Mouse (Mus musculus) retina, embryonic 14.5 days (tissue): ENCODE measurements around the gene Ddr1.
A peak's percentile ranks its signal among the peaks of the same experiment; 100 is the strongest.

ENCODE experiments used
- DNase-seq: peaks from one replicate; pipeline ENCODE4 v3.0.0-alpha.2; 2015; ENCODE audit warnings: low spot score

Gene Ddr1

DNA sequence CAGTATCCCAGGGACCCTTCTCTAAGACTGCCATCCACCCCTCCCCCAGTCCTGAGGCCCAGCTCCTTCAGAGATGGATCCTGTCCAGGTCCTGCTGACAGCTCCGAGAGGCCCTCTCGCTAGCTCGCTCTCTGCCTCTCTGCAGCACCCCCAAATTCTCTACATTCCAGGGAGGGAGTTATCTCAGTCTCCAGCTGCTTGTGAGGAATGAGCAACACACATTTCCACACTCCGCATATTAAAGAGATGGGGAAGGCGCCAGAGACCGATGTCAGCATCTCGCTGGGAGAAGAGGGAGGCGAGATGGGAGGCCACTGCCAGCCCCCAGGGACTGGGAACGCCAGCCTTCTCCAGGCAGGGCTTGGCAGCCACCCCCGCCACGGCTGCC is 15.9 kb upstream of the Ddr1 start:
- no peak for DNase-seq

- DNase-seq, result no peak
These were observed 15.4 kb upstream of the Ddr1 start for GRCm38 (mm10) chr17:35719616-35720339.

- no peak for DNase-seq
These were observed 12.7 kb upstream of the Ddr1 start for GRCm38 (mm10) chr17:35717080-35717479.

DNA sequence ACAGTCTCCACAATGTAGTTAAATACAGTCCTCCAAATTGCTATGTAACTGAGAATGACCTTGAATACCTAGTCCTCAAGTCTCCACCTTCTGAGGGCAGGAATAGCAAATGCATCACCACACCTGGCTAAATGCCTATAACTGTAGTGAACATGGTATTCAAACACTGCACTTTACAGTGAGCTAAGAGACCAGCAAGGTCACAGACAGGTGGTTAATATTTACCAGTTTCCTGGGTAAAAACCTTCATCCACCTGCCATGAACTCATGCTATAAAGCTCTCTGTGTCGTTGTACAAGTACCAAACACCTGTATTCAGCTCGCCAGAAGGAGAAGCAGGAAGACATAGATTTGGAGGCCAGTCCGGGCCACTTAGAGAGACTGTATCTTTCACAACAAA is 11.7 kb upstream of the Ddr1 start:
- DNase-seq, result no peak

GRCm38 (mm10) chr17:35710705-35711347 is 6.4 kb upstream of the Ddr1 start:
- peak; percentile 94 for DNase-seq

DNA sequence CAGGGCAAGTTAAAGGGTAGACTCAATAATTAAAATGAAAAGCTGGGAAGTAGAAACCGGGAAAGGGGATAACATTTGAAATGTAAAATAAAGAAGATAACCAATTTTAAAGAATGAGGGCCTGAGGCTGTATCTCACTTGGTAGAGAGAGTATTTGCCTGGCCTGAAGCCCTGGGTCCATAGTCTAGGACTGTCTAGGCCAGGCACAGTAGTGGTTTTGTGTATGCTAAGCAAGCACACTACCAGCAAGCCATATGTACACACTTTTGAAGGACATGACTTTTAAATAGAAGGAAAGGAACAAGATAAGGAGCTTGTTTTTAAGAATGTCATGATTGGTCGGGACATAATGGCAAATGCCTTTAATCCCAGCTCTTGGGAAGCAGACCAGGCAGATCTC is 4.2 kb upstream of the Ddr1 start:
- DNase-seq, result no peak

DNA sequence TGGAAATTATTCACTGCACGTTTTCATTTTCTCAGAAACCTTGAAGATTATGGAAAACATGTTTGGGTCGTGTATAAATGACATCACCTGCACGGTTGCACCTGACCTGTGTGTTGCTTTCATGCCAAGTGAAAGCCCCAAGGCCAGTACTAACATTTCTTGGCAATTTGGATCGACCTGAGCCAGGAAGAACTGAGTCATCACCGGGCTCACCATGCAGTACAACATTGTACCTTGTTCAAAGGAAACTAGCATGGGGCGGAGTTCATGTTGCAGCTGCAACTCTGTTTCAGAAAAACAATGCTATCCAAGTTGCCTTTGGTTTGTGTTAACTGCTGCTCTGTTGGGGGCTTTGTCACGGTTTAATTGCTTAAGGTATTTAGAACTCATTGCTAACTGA is 3.5 kb upstream of the Ddr1 start:
- DNase-seq, result no peak

- peak; percentile 74 for DNase-seq
These were observed 1.4 kb upstream of the Ddr1 start for GRCm38 (mm10) chr17:35705836-35706235.

DNA sequence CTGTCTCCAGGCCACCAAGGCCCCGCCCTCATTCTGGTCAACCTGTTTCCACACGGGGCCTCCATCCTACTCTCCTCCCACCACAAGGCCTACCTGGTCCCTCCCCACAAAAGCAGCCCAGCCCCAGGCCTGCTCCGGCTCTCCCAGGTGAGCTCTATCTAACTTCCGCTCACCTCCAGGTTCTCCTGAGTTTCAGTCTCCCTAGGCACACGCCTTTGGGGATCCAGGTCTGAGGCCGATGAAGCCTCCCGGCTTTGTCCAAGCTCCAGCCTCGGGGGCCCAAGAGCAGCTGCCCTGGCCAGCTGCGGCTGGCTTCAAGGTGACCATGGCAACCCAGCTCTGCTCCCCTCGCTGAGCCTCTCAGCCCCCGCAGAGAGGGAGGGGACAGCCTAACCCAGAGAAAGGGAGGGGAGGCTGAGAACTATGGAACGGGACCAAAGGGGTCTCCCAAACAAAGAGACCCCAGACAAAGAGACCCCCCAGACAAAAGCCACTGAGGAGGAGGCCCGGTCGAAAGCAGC is 610 bp downstream of the Ddr1 start:
- DNase-seq, result peak; percentile 93

- DNase-seq, result peak; percentile 28
These were observed 1.4 kb downstream of the Ddr1 start for GRCm38 (mm10) chr17:35703065-35703464.

DNA sequence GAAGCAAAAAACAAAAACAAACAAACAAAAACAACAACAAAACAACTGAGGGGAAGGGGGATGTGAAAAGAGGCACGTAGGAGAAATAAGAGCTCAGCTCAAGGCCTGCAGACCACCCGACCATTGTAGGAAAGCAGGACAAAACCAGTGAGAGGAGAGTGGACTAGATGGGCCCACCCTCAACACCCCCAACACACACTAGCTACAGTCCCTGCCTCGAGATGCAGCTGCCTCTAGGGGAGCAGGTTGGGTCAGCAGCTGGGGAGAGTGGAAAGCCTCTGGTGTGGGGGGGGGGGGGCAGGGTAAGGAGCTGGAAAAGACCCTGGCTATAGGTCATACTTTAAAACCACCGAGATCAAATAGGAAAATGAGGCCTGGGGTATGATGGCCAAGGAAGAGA is 1.8 kb downstream of the Ddr1 start:
- DNase-seq, result peak; percentile 37

DNA sequence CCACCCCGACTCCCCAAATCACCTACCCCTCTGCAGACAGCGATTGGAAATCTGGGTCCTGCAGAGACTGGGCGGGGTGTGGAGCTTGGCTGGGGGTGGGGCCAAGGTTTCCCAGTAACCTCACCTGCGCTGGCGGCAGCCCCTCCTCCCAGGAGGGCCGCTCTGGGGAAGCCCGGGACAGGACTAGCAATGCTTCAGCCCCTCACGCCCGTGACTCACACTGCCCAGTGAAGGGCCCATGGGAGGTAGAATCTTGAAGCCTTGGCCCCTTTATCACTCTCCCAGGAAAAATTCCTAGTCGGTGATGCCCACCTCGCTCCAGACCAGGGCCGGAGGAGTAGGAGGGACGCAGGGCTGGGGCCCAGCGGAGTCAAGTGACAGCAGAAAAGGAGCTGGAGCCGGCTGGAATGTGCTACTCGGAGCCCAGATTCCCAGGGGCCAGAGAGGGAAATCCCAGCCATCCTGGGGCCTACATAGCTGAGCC is 2.4 kb downstream of the Ddr1 start:
- peak; percentile 49 for DNase-seq

- peak; percentile 37 for DNase-seq
These were observed 3.0 kb downstream of the Ddr1 start for GRCm38 (mm10) chr17:35701203-35701977.

GRCm38 (mm10) chr17:35700371-35700961 is 4.0 kb downstream of the Ddr1 start:
- peak; percentile 66 for DNase-seq

GRCm38 (mm10) chr17:35699919-35700318 is 4.5 kb downstream of the Ddr1 start:
- peak; percentile 69 for DNase-seq

DNA sequence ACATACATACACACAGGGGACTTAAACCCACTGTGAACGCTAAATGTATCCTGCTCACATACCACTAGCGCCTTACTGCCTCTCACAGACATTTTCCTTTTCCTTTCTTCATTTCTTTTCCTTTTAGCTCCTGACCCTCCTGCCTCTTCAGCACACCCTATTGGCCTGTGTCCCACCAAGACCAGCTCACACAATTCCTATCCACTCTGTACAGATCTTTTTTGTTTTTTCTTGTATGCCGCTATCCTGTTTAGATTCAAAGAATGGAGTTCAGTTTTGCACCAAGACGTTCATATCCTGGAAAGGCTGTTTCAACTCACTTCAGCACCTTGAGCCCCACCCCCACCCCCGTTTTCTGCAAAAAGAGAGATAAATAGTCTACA is 5.9 kb downstream of the Ddr1 start:
- DNase-seq, result no peak

DNA sequence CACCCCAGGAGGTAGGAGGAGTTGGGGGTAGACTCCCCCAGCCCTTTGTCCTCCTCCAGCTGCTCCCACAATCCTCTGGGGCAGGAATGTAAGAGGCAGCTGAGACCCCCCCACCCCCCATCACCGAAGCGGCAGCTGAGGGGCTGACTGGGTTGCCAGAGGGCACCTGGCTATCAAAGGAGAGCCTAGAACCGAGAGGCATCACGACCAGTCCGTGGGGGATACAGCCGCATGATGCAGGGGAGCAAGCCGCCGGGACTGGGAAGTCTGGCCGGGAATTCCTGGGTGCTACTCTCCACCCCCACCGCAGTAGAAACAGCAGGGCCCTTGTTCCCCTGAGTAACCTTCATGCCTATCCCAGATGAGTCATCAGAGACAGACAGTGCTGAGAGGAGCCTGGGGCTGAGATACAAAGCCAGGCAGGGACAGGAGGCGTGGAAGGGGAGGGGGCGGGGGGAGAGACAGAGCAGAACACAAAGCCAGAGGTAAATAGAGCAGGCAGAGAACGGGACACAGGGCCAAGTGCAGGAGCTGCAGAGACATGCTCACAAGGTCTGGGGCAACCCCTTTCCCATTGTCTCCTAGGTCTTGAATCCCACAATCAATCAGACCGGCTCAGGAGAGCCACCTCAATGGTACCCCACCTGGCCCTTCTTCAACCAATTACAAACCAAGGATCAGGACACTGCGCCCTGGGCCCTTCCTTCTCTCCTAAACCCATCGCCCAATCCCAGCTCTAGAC is 6.5 kb downstream of the Ddr1 start:
- DNase-seq, result peak; percentile 76

DNA sequence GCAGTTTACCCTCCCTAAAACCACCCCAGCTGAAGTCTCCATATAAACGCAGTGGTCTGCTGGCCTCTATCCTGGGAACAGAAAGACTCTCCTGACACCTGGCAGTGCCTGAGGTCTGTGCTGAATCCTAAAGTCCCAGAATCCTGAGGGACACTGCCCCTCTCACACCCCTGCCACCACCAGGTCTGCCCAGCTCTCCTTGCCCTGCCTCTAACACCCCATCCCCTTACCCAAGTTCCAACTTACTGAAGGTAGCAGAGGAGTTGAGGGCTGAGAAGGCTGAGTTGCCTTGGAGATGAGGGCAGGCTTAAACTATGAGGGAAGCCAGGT is 7.0 kb downstream of the Ddr1 start:
- DNase-seq, result no peak

DNA sequence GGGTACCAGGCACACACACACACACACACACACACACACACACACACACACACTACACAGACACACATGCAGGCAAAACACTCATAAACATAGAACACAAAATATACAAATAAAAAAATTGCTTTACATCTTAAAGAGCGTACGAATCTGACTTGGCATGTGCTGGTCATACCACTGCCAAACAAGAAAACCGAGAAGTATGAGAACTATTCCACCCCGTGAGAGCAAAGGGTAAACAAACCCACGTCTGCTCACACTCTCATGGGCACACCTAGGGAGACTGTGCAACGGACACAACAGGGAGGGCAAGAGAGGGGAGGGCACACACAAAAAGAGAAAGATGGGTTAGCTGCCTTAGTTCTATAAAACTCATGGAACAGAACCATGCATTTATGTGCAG is 7.7 kb downstream of the Ddr1 start:
- DNase-seq, result no peak

DNA sequence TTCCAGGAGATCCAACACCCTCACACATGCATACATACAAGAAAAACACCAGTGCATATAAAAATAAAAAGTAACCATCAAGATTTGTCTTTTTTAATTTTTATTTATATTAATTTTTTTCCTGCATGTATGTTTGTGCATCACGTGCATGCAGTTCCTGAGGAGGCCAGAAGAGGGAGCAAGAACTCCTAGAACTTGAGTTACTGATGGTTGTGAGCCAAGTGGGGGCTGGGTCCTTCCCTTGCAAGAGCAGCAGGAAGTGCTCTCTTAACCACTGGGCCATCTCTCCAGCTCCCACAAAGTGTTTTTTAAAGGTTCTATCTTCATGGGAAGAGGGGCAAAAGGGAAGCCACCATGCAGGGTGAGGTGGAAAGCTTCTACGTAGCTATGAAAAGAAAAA is 9.1 kb downstream of the Ddr1 start:
- peak; percentile 67 for DNase-seq

DNA sequence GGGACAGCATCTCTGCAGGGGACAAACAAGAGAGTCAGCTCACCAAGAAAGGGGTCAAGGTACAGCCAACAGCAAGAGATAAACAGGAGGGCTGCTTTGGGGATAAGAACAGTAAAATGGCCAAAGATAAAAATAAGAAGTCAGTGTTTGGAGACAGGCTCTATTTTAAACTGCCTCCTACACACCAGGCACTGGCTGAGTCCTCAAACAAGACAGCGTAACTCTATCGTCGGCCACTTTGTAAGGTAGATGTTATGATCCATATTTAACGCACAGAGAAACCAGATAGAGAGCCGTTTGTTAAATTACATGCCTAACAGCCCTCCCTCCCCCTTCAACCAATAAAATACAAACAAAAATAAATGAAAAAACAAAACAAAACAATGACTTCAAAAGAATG is 10.5 kb downstream of the Ddr1 start:
- no peak for DNase-seq

GRCm38 (mm10) chr17:35692368-35692767 is 12.1 kb downstream of the Ddr1 start:
- no peak for DNase-seq
